Mouse (Mus musculus) heart, postnatal 0 days (tissue): ENCODE data around the gene Speg. TPM values are rescaled to one million over a fixed set of nuclear protein-coding genes. Genes with fewer than 3 reads are reported as not detected.

ENCODE experiments used
- ATAC-seq: fragments of 200-750 bp; cut with Nextera tagmentation; 2 replicates; pipeline ENCODE4 v1.8.0; 2017; ENCODE audit warnings: low read depth, moderate number of reproducible peaks, moderate library complexity; ENCODE audit not compliant: insufficient read depth
- DNase-seq: peaks from one replicate; pipeline ENCODE4 v3.0.0-alpha.2; 2016; ENCODE audit warnings: low spot score
- H3K27ac ChIP-seq: fragments of 300-500 bp; sonication (generic); 2 replicates; pipeline ENCODE4 v1.5.1; 2014; ENCODE audit warnings: low read depth, mild to moderate bottlenecking
- H3K27me3 ChIP-seq: fragments of 300-500 bp; sonication (generic); 2 replicates; pipeline ENCODE4 v1.6.1; 2014; ENCODE audit warnings: low read length, mixed read lengths; ENCODE audit not compliant: control insufficient read depth, insufficient read depth
- H3K36me3 ChIP-seq: fragments of 300-500 bp; sonication (generic); replicated peaks from 2 replicates; pipeline ENCODE4 v1.6.1; 2014; ENCODE audit warnings: low read length, mixed read lengths; ENCODE audit not compliant: control insufficient read depth, insufficient read depth
- H3K4me1 ChIP-seq: fragments of 300-500 bp; sonication (generic); 2 replicates; pipeline ENCODE4 v1.6.1; 2014; ENCODE audit warnings: antibody characterized with exemption; ENCODE audit not compliant: control insufficient read depth, insufficient read depth
- H3K4me2 ChIP-seq: fragments of 300-500 bp; sonication (generic); 2 replicates; pipeline ENCODE4 v1.6.1; 2014; ENCODE audit warnings: low read depth, mild to moderate bottlenecking, low read length, moderate library complexity
- H3K4me3 ChIP-seq: fragments of 300-500 bp; sonication (generic); 2 replicates; pipeline ENCODE4 v1.5.1; 2014; ENCODE audit warnings: low read depth, low read length
- H3K9ac ChIP-seq: fragments of 300-500 bp; sonication (generic); replicated peaks from 2 replicates; pipeline ENCODE4 v1.6.1; 2014; ENCODE audit warnings: low read depth, low read length, mixed read lengths
- H3K9me3 ChIP-seq: fragments of 300-500 bp; sonication (generic); replicated peaks from 2 replicates; pipeline ENCODE4 v1.6.1; 2016; ENCODE audit warnings: low read length; ENCODE audit not compliant: control insufficient read depth
- CTCF ChIP-seq: IDR thresholded peaks from 2 replicates; pipeline ENCODE4 v1.5.1; 2016; ENCODE audit warnings: antibody characterized with exemption, control low read depth, low read depth
- EP300 ChIP-seq: IDR thresholded peaks from 2 replicates; pipeline ENCODE4 v1.6.1; 2016; ENCODE audit warnings: antibody characterized with exemption, low read depth
- whole genome bisulfite sequencing: fragments of 180-500 bp; shearing (Covaris S2); extraction: QIAGEN DNeasy Blood & Tissue Kit; methylation state at CpG from one replicate; pipeline ENCODE4 v1.1.7; 2014; 5-methylcytosine and 5-hydroxymethylcytosine counted together
- polyA plus RNA-seq: library from polyadenylated mRNA; unstranded; fragments of >200 nt; fragmentation: Nextera tagmentation; extraction: Ambion mirVana; gene quantifications from 2 replicates; pipeline ENCODE4 v1.2.1, GENCODE M21; 2015
- total RNA-seq: library from RNA; depleted of rRNA; stranded (reverse); fragments of >200 nt; gene quantifications from 2 replicates; pipeline ENCODE4 v1.2.3, GENCODE M21; 2014; ENCODE audit warnings: low replicate concordance

Speg gene
- total and polyA plus RNA-seq, 2 experiments from 2014 or later = 30.2 to 95.0 TPM

GRCm38 (mm10) chr1:75458789-75459684, 83.9 kb downstream of the Speg start:
- ATAC-seq (peak; percentile 4; the same call in 1 of the 2 replicates), DNase-seq (no peak)
- no peak overlapping the region for H3K9ac ChIP-seq
- H3K27me3 ChIP-seq = peaks cover 36% of the 10 kb centered on the region
- peak overlapping the region; percentile 20; the same call in 1 of the 2 replicates for H3K27ac ChIP-seq
- H3K4me2 ChIP-seq = peak overlapping the region; percentile 57
- H3K4me3 ChIP-seq = peak overlapping the region; percentile 32
- H3K9me3 ChIP-seq = no peaks in the 10 kb centered on the region
- TF ChIP-seq EP300 (no peak), CTCF (no peak)
- WGBS = 10% methylated on average over 23 of the region's 23 CpGs
- H3K36me3 ChIP-seq = no peaks in the 10 kb centered on the region
- H3K4me1 ChIP-seq = peaks cover 6% of the 10 kb centered on the region

- ATAC-seq = no peak
- Histone ChIP-seq H3K9me3 (no peaks in the 10 kb centered on the region), H3K36me3 (no peaks in the 10 kb centered on the region), H3K4me3 (no peak overlapping the region), H3K27me3 (peaks cover 38% of the 10 kb centered on the region), H3K27ac (no peak overlapping the region), H3K9ac (no peak overlapping the region), H3K4me2 (no peak overlapping the region), H3K4me1 (peaks cover 6% of the 10 kb centered on the region)
- TF ChIP-seq CTCF (no peak), EP300 (no peak)
- no peak for DNase-seq
- WGBS = 33% methylated on average over 7 of the region's 7 CpGs
Measured at GRCm38 (mm10) chr1:75460297-75460696, 85.2 kb downstream of the Speg start.

GRCm38 (mm10) chr1:75462636-75463035, 87.5 kb downstream of the Speg start:
- Histone ChIP-seq H3K27me3 (peaks cover 32% of the 10 kb centered on the region), H3K4me1 (peaks cover 6% of the 10 kb centered on the region), H3K4me2 (no peak overlapping the region), H3K9ac (no peak overlapping the region), H3K4me3 (no peak overlapping the region), H3K27ac (no peak overlapping the region), H3K9me3 (no peaks in the 10 kb centered on the region), H3K36me3 (no peaks in the 10 kb centered on the region)
- no peak for TF ChIP-seq EP300
- no peak for TF ChIP-seq CTCF
- 80% methylated on average over 1 of the region's 1 CpGs for WGBS
- DNase-seq (no peak), ATAC-seq (no peak)

GRCm38 (mm10) chr1:75463652-75464204, 88.6 kb downstream of the Speg start:
- H3K27ac ChIP-seq = no peak overlapping the region
- no peak overlapping the region for H3K9ac ChIP-seq
- H3K9me3 ChIP-seq = no peaks in the 10 kb centered on the region
- H3K4me3 ChIP-seq = no peak overlapping the region
- WGBS = 57% methylated on average over 5 of the region's 5 CpGs
- H3K27me3 ChIP-seq = peaks cover 28% of the 10 kb centered on the region
- ATAC-seq (no peak), DNase-seq (no peak)
- no peak overlapping the region for H3K4me2 ChIP-seq
- H3K4me1 ChIP-seq = peaks cover 6% of the 10 kb centered on the region
- TF ChIP-seq CTCF = no peak
- TF ChIP-seq EP300 = no peak
- H3K36me3 ChIP-seq = no peaks in the 10 kb centered on the region

GRCm38 (mm10) chr1:75467215-75467927, 92.3 kb downstream of the Speg start:
- no peak overlapping the region for H3K9ac ChIP-seq
- H3K9me3 ChIP-seq = no peaks in the 10 kb centered on the region
- peak; percentile 75 for DNase-seq
- H3K4me3 ChIP-seq = no peak overlapping the region
- TF ChIP-seq EP300 (no peak), CTCF (peak; percentile 92)
- H3K27me3 ChIP-seq = peaks cover 34% of the 10 kb centered on the region
- peak; percentile 80 for ATAC-seq
- H3K4me2 ChIP-seq = no peak overlapping the region
- H3K4me1 ChIP-seq = no peaks in the 10 kb centered on the region
- no peak overlapping the region for H3K27ac ChIP-seq
- no peaks in the 10 kb centered on the region for H3K36me3 ChIP-seq
- 8% methylated on average over 14 of the region's 14 CpGs for WGBS
